ENCODE assay signal across 8 mouse cellular contexts in the genomic region with DNA sequence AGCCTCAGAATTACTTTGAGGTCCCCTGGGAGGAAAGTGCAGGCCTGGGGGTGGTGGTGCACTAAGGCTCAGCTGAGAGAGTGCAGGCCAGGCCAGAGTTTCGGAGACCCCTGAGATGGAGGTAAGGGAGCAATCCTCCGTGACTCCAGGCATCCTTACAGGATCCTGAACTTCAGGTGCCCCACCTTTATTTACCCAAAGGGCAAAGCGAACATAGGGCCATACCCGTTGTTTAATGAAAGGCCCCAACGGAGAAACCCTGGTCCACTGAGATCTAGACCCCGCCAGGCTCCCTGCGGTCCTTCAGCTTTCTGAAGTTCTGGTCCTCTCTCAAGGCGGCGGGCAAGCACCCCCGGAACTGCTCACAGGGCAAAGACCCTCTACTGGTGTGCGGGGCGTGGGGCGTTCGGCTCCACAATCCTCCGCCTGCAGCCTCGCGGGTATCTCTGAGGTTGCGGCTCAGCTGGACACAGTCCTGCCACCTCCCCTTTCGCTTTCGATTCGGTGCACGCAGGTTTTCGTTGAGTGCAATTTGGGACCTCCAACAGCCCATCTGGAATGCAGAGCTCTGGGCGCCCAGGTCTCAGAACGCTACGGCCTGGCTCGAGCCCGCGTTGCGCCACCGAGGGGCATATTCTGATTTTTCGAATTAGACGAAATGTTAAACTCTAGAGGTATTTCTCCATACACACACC. TPM values are rescaled to one million over a fixed set of nuclear protein-coding genes. Genes with fewer than 3 reads are reported as not detected.
DNase-seq lines count a peak whose midpoint lies in the region; ATAC-seq and TF ChIP-seq lines count a peak whose summit lies in the region.

No protein-coding gene starts in this region.

- DNase-seq in adrenal gland, postnatal 14 days = peak; percentile 22
- no peak for DNase-seq in adrenal gland, postnatal 4 days (ENCODE audit: low spot score in 2 of 2)
- peak; percentile 52 for DNase-seq in forebrain, embryonic 10.5 days (ENCODE audit: extremely low spot score, low spot score)
- DNase-seq in lung, embryonic 14.5 days = peak; percentile 49
- no peak for DNase-seq in Muller cell, postnatal 12 days (ENCODE audit: inconsistent ontology term)
- no peak for DNase-seq in layer of hippocampus, postnatal 36 days

- peak overlapping the region; percentile 13; the same call in 1 of the 2 replicates for H3K9ac ChIP-seq in intestine, embryonic 16.5 days (ENCODE audit: low read depth, low read length)
- H3K9ac ChIP-seq in lung, embryonic 14.5 days = no peak overlapping the region
- H3K9ac ChIP-seq in stomach, embryonic 15.5 days = no peak overlapping the region

- no peak for TF ChIP-seq CTCF in lung, embryonic 14.5 days (IDR thresholded peaks at IDR 0.05; ENCODE audit: low read depth)

- H3K4me1 ChIP-seq in forebrain, embryonic 10.5 days = peaks cover 71% of the 10 kb centered on the region
- peaks cover 12% of the 10 kb centered on the region for H3K4me1 ChIP-seq in intestine, embryonic 16.5 days (ENCODE audit: control insufficient read depth, insufficient read depth, low read length)
- no peaks in the 10 kb centered on the region; the same call in none of the 2 replicates for H3K4me1 ChIP-seq in lung, embryonic 14.5 days (ENCODE audit: insufficient read depth)
- H3K4me1 ChIP-seq in stomach, embryonic 15.5 days = peaks cover 22% of the 10 kb centered on the region

- peaks cover 100% of the 10 kb centered on the region for H3K27me3 ChIP-seq in forebrain, embryonic 10.5 days (ENCODE audit: poor library complexity, severe bottlenecking)
- peaks cover 93% of the 10 kb centered on the region for H3K27me3 ChIP-seq in intestine, embryonic 16.5 days (replicated peaks; ENCODE audit: control insufficient read depth, insufficient read depth, low read length)
- peaks cover 99% of the 10 kb centered on the region for H3K27me3 ChIP-seq in lung, embryonic 14.5 days (ENCODE audit: insufficient read depth, low read length)
- peaks cover 91% of the 10 kb centered on the region for H3K27me3 ChIP-seq in stomach, embryonic 15.5 days (replicated peaks)

- no peaks in the 10 kb centered on the region for H3K9me3 ChIP-seq in forebrain, embryonic 10.5 days
- no peaks in the 10 kb centered on the region for H3K9me3 ChIP-seq in intestine, embryonic 16.5 days (ENCODE audit: control insufficient read depth, low read length)
- H3K9me3 ChIP-seq in lung, embryonic 14.5 days (ENCODE audit: low read depth, low read length) = no peaks in the 10 kb centered on the region
- no peaks in the 10 kb centered on the region for H3K9me3 ChIP-seq in stomach, embryonic 15.5 days

- 1% methylated on average over 33 of the region's 33 CpGs for WGBS in forebrain, embryonic 10.5 days
- 17% methylated on average over 33 of the region's 33 CpGs for WGBS in intestine, embryonic 16.5 days
- WGBS in lung, embryonic 14.5 days = 20% methylated on average over 33 of the region's 33 CpGs
- 21% methylated on average over 33 of the region's 33 CpGs for WGBS in stomach, embryonic 15.5 days

- H3K36me3 ChIP-seq in forebrain, embryonic 10.5 days (replicated peaks) = no peaks in the 10 kb centered on the region
- no peaks in the 10 kb centered on the region for H3K36me3 ChIP-seq in intestine, embryonic 16.5 days (ENCODE audit: control insufficient read depth, insufficient read depth, low read length)
- H3K36me3 ChIP-seq in lung, embryonic 14.5 days (ENCODE audit: insufficient read depth) = no peaks in the 10 kb centered on the region
- no peaks in the 10 kb centered on the region for H3K36me3 ChIP-seq in stomach, embryonic 15.5 days

- ATAC-seq in intestine, embryonic 16.5 days = no peak
- ATAC-seq in lung, embryonic 14.5 days (ENCODE audit: insufficient read depth) = no peak
- ATAC-seq in stomach, embryonic 15.5 days (ENCODE audit: insufficient read depth, low FRiP score, low read depth) = no peak

- H3K27ac ChIP-seq in forebrain, embryonic 10.5 days = peak overlapping the region; percentile 95
- no peak overlapping the region for H3K27ac ChIP-seq in intestine, embryonic 16.5 days (ENCODE audit: low read length)
- H3K27ac ChIP-seq in lung, embryonic 14.5 days (ENCODE audit: low read depth) = no peak overlapping the region
- no peak overlapping the region for H3K27ac ChIP-seq in stomach, embryonic 15.5 days

- peak overlapping the region; percentile 48 for H3K4me2 ChIP-seq in intestine, embryonic 16.5 days (ENCODE audit: low read depth, low read length)
- peak overlapping the region; percentile 51 for H3K4me2 ChIP-seq in lung, embryonic 14.5 days
- peak overlapping the region; percentile 51 for H3K4me2 ChIP-seq in stomach, embryonic 15.5 days

- H3K4me3 ChIP-seq in forebrain, embryonic 10.5 days = peak overlapping the region; percentile 64
- peak overlapping the region; percentile 44 for H3K4me3 ChIP-seq in intestine, embryonic 16.5 days (ENCODE audit: low read length)
- H3K4me3 ChIP-seq in lung, embryonic 14.5 days (ENCODE audit: low read depth, low read length) = peak overlapping the region; percentile 26
- H3K4me3 ChIP-seq in stomach, embryonic 15.5 days (replicated peaks) = peak overlapping the region; percentile 37

RNA-seq across cellular contexts. Expression of gene Alx4, which starts 3.6 kb away (rescaled TPM):
- total RNA-seq in adrenal gland, postnatal 14 days (2021) = 0.41 and 0.48 TPM in 2 replicates
- 1 to 10 TPM; 1.0 to 1.2 TPM for total RNA-seq in adrenal gland, postnatal 4 days (2021)
- 20.1 and 20.4 TPM in 2 replicates for polyA plus RNA-seq in forebrain, embryonic 10.5 days (2016; fragmentation: Nextera tagmentation; extraction: Ambion mirVana)
- polyA plus RNA-seq in intestine, embryonic 16.5 days (2015; fragmentation: Nextera tagmentation; extraction: Ambion mirVana) = 0.04 and 0.10 TPM in 2 replicates
- 0.11 and 0.18 TPM in 2 replicates for polyA plus RNA-seq in lung, embryonic 14.5 days (2014; fragmentation: Nextera tagmentation; extraction: Ambion mirVana)
- 0.17 and 0.19 TPM in 2 replicates for polyA plus RNA-seq in stomach, embryonic 15.5 days (2015; fragmentation: Nextera tagmentation; extraction: Ambion mirVana)
- total RNA-seq in layer of hippocampus, postnatal 36 days (2021) = under 1 TPM; 0.55 to 0.88 TPM

Comparison
In these comparisons a context has a peak if more than half of its experiments do, and no peak if none do; other contexts are left out.
1. DNase-seq: peak in adrenal gland, postnatal 14 days (single experiment), forebrain, embryonic 10.5 days (single experiment) and lung, embryonic 14.5 days (single experiment); none in adrenal gland, postnatal 4 days (0 of 2), Muller cell, postnatal 12 days (single experiment) and layer of hippocampus, postnatal 36 days (0 of 2).
2. RNA of gene Alx4, which starts 3.6 kb away (polyA plus RNA-seq): 20.1 to 20.4 TPM in forebrain, embryonic 10.5 days; 0.17 to 0.19 TPM in stomach, embryonic 15.5 days, 0.11 to 0.18 TPM in lung, embryonic 14.5 days and 0.04 to 0.10 TPM in intestine, embryonic 16.5 days; every median in the first group is over 10 times any median in the second.
3. Peak in every context shown above with its lines, with median percentiles within 50 percentile points of each other: H3K4me3 ChIP-seq and H3K4me2 ChIP-seq.